ENCODE assay signal across 8 mouse cellular contexts in genomic region chr13:24481615-24482295, GRCm38 (mm10).
DNase-seq lines count a peak whose midpoint lies in the region; ATAC-seq lines count a peak whose summit lies in the region.

No protein-coding gene starts in this region.

- ATAC-seq in granulocyte monocyte progenitor cell, adult 5-6 weeks (replicated peaks; ENCODE audit: poor library complexity, severe bottlenecking), result peak; percentile 78

- peak; percentile 64 for DNase-seq in A20 (ENCODE audit: low read depth, low spot score)
- peak; percentile 47 for DNase-seq in ZHBTc4 (ENCODE audit: low read depth, low spot score)
- DNase-seq in embryo, embryonic 10.5 days (ENCODE audit: low spot score), result peak; percentile 79
- peak; percentile 20 to 43 for DNase-seq in kidney, adult 8-10 months
- DNase-seq in liver, result peak; percentile 50
- DNase-seq in neural tube, embryonic 10.5 days (ENCODE audit: extremely low spot score, low spot score), result peak; percentile 20
- DNase-seq in thymus, postnatal 25 days, result peak; percentile 62

Comparison
In these comparisons a context has a peak if more than half of its experiments do, and no peak if none do; other contexts are left out.
1. Peak in every context shown above with its lines: DNase-seq and ATAC-seq.
2. DNase-seq: peak in every context shown above with its lines; median percentile 79 in embryo, embryonic 10.5 days; 64 in A20; 62 in thymus, postnatal 25 days; 50 in liver; 47 in ZHBTc4; 32 in kidney, adult 8-10 months; 20 in neural tube, embryonic 10.5 days.